Mouse (Mus musculus): Measurements from ENCODE around the gene Taf5l. TPM values are rescaled to one million over a fixed set of nuclear protein-coding genes. Genes with fewer than 3 reads are reported as not detected.

Gene Taf5l
- polyA plus RNA-seq, 1 experiment from 2014 or later, result 21.5 TPM

GRCm38 (mm10) chr8:124007829-124008228 lies 13.4 kb downstream of the Taf5l start:
- H3K27ac ChIP-seq (replicated peaks), result no peak overlapping the region
- H3K9ac ChIP-seq (replicated peaks), result no peak overlapping the region
- H3K4me2 ChIP-seq, result no peak overlapping the region
- no peaks in the 10 kb centered on the region for H3K4me1 ChIP-seq
- peaks cover 69% of the 10 kb centered on the region for H3K36me3 ChIP-seq
- H3K27me3 ChIP-seq (replicated peaks), result no peaks in the 10 kb centered on the region
- no peak overlapping the region for H3K4me3 ChIP-seq (replicated peaks)
- no peaks in the 10 kb centered on the region for H3K9me3 ChIP-seq (replicated peaks)
- WGBS, result 62% methylated on average over 6 of the region's 6 CpGs
- no peak for ATAC-seq (ENCODE audit: low FRiP score)

GRCm38 (mm10) chr8:124002546-124003108 lies 18.6 kb downstream of the Taf5l start:
- H3K9ac ChIP-seq (replicated peaks), result no peak overlapping the region
- no peak overlapping the region for H3K27ac ChIP-seq (replicated peaks)
- 95% methylated on average over 10 of the region's 10 CpGs for WGBS
- no peak for ATAC-seq (ENCODE audit: low FRiP score)
- no peaks in the 10 kb centered on the region for H3K4me1 ChIP-seq
- H3K4me3 ChIP-seq (replicated peaks), result no peak overlapping the region
- no peaks in the 10 kb centered on the region for H3K27me3 ChIP-seq (replicated peaks)
- H3K9me3 ChIP-seq (replicated peaks), result no peaks in the 10 kb centered on the region
- H3K36me3 ChIP-seq, result peaks cover 76% of the 10 kb centered on the region
- no peak overlapping the region for H3K4me2 ChIP-seq

GRCm38 (mm10) chr8:123999568-123999967 lies 21.6 kb downstream of the Taf5l start:
- H3K4me3 ChIP-seq (replicated peaks), result no peak overlapping the region
- no peaks in the 10 kb centered on the region for H3K4me1 ChIP-seq
- H3K4me2 ChIP-seq, result no peak overlapping the region
- ATAC-seq (ENCODE audit: low FRiP score), result no peak
- WGBS, result 68% methylated on average over 2 of the region's 2 CpGs
- H3K27ac ChIP-seq (replicated peaks), result no peak overlapping the region
- H3K36me3 ChIP-seq, result peaks cover 60% of the 10 kb centered on the region
- no peaks in the 10 kb centered on the region for H3K9me3 ChIP-seq (replicated peaks)
- H3K27me3 ChIP-seq (replicated peaks), result no peaks in the 10 kb centered on the region
- no peak overlapping the region for H3K9ac ChIP-seq (replicated peaks)

- Histone ChIP-seq H3K36me3 (peaks cover 29% of the 10 kb centered on the region), H3K27ac (replicated peaks) (no peak overlapping the region), H3K9me3 (replicated peaks) (no peaks in the 10 kb centered on the region), H3K4me2 (no peak overlapping the region), H3K27me3 (replicated peaks) (no peaks in the 10 kb centered on the region), H3K9ac (replicated peaks) (no peak overlapping the region), H3K4me3 (replicated peaks) (no peak overlapping the region), H3K4me1 (no peaks in the 10 kb centered on the region)
- WGBS, result 92% methylated on average over 3 of the region's 3 CpGs
- no peak for ATAC-seq (ENCODE audit: low FRiP score)
Observed at GRCm38 (mm10) chr8:123993997-123994396, 27.2 kb downstream of the Taf5l start.

GRCm38 (mm10) chr8:123993597-123993996 lies 27.6 kb downstream of the Taf5l start:
- 92% methylated on average over 5 of the region's 5 CpGs for WGBS

GRCm38 (mm10) chr8:123992587-123992986 lies 28.6 kb downstream of the Taf5l start:
- H3K4me3 ChIP-seq (replicated peaks), result no peak overlapping the region
- H3K27me3 ChIP-seq (replicated peaks), result no peaks in the 10 kb centered on the region
- ATAC-seq (ENCODE audit: low FRiP score), result no peak
- H3K9ac ChIP-seq (replicated peaks), result no peak overlapping the region
- no peak overlapping the region for H3K27ac ChIP-seq (replicated peaks)
- H3K9me3 ChIP-seq (replicated peaks), result no peaks in the 10 kb centered on the region
- H3K36me3 ChIP-seq, result peaks cover 19% of the 10 kb centered on the region
- 88% methylated on average over 8 of the region's 8 CpGs for WGBS
- H3K4me1 ChIP-seq, result no peaks in the 10 kb centered on the region
- H3K4me2 ChIP-seq, result no peak overlapping the region

More at GRCm38 (mm10) chr8:123993597-123993996, 27.6 kb downstream of the Taf5l start:
- no peak overlapping the region for H3K9ac ChIP-seq (replicated peaks)
- H3K4me3 ChIP-seq (replicated peaks), result no peak overlapping the region
- no peak for ATAC-seq (ENCODE audit: low FRiP score)
- no peak overlapping the region for H3K27ac ChIP-seq (replicated peaks)
- H3K4me2 ChIP-seq, result no peak overlapping the region
- peaks cover 26% of the 10 kb centered on the region for H3K36me3 ChIP-seq
- no peaks in the 10 kb centered on the region for H3K4me1 ChIP-seq
- no peaks in the 10 kb centered on the region for H3K27me3 ChIP-seq (replicated peaks)
- H3K9me3 ChIP-seq (replicated peaks), result no peaks in the 10 kb centered on the region

GRCm38 (mm10) chr8:123990277-123991049 lies 30.7 kb downstream of the Taf5l start:
- 91% methylated on average over 13 of the region's 13 CpGs for WGBS
- no peak overlapping the region for H3K9ac ChIP-seq (replicated peaks)
- no peak overlapping the region for H3K4me3 ChIP-seq (replicated peaks)
- 0 out of 2 replicates have a peak, but pooled peaks cover 5% of the 10 kb centered on the region for H3K36me3 ChIP-seq
- no peaks in the 10 kb centered on the region for H3K9me3 ChIP-seq (replicated peaks)
- no peak for ATAC-seq (ENCODE audit: low FRiP score)
- no peaks in the 10 kb centered on the region for H3K27me3 ChIP-seq (replicated peaks)
- H3K27ac ChIP-seq (replicated peaks), result no peak overlapping the region
- no peaks in the 10 kb centered on the region for H3K4me1 ChIP-seq
- H3K4me2 ChIP-seq, result no peak overlapping the region

GRCm38 (mm10) chr8:123989128-123989527 lies 32.1 kb downstream of the Taf5l start:
- no peak for ATAC-seq (ENCODE audit: low FRiP score)
- no peak overlapping the region for H3K27ac ChIP-seq (replicated peaks)
- WGBS, result 79% methylated on average over 7 of the region's 7 CpGs

GRCm38 (mm10) chr8:123988605-123989038 lies 32.6 kb downstream of the Taf5l start:
- H3K4me1 ChIP-seq, result peaks cover under 1% of the 10 kb centered on the region
- H3K27me3 ChIP-seq (replicated peaks), result no peaks in the 10 kb centered on the region
- H3K9ac ChIP-seq (replicated peaks), result no peak overlapping the region
- H3K4me2 ChIP-seq, result no peak overlapping the region
- H3K27ac ChIP-seq (replicated peaks), result no peak overlapping the region
- no peaks in the 10 kb centered on the region for H3K9me3 ChIP-seq (replicated peaks)
- H3K4me3 ChIP-seq (replicated peaks), result no peak overlapping the region
- no peak for ATAC-seq (ENCODE audit: low FRiP score)
- WGBS, result 82% methylated on average over 6 of the region's 6 CpGs
- H3K36me3 ChIP-seq, result no peaks in the 10 kb centered on the region

More at GRCm38 (mm10) chr8:123989128-123989527, 32.1 kb downstream of the Taf5l start:
- no peak overlapping the region for H3K4me3 ChIP-seq (replicated peaks)
- H3K9ac ChIP-seq (replicated peaks), result no peak overlapping the region
- H3K4me2 ChIP-seq, result no peak overlapping the region
- H3K27me3 ChIP-seq (replicated peaks), result no peaks in the 10 kb centered on the region
- no peaks in the 10 kb centered on the region for H3K4me1 ChIP-seq
- H3K9me3 ChIP-seq (replicated peaks), result no peaks in the 10 kb centered on the region
- 0 out of 2 replicates have a peak, but pooled peaks cover 5% of the 10 kb centered on the region for H3K36me3 ChIP-seq

- H3K4me1 ChIP-seq, result peaks cover 27% of the 10 kb centered on the region
- H3K27ac ChIP-seq (replicated peaks), result peak within 1 kb of the TSS; percentile 80
- peak within 1 kb of the TSS; percentile 85 for H3K9ac ChIP-seq (replicated peaks)
- H3K27me3 ChIP-seq (replicated peaks), result no peaks in the 10 kb centered on the region
- H3K36me3 ChIP-seq, result no peaks in the 10 kb centered on the region
- peak within 1 kb of the TSS; percentile 84 for H3K4me3 ChIP-seq (replicated peaks)
- under 1% methylated on average over 49 of the region's 56 CpGs for whole genome bisulfite sequencing
- H3K9me3 ChIP-seq (replicated peaks), result no peaks in the 10 kb centered on the region
- H3K4me2 ChIP-seq, result peak within 1 kb of the TSS; percentile 91
- peak; percentile 88 for ATAC-seq (ENCODE audit: low FRiP score)
Observed at GRCm38 (mm10) chr8:123982826-123983400, 38.3 kb downstream of the Taf5l start, which contains the start of gene Abcb10. Abcb10 (minus strand) TSS chr8:123983122.

- WGBS, result under 1% methylated on average over 37 of the region's 48 CpGs
- H3K36me3 ChIP-seq, result no peaks in the 10 kb centered on the region
- no peaks in the 10 kb centered on the region for H3K27me3 ChIP-seq (replicated peaks)
- peak overlapping the region; percentile 91 for H3K4me2 ChIP-seq
- peak overlapping the region; percentile 80 for H3K27ac ChIP-seq (replicated peaks)
- H3K4me1 ChIP-seq, result peaks cover 27% of the 10 kb centered on the region
- ATAC-seq (ENCODE audit: low FRiP score), result peak; percentile 51
- H3K9me3 ChIP-seq (replicated peaks), result no peaks in the 10 kb centered on the region
- peak overlapping the region; percentile 84 for H3K4me3 ChIP-seq (replicated peaks)
- H3K9ac ChIP-seq (replicated peaks), result peak overlapping the region; percentile 85
Observed at GRCm38 (mm10) chr8:123982291-123982793, 38.9 kb downstream of the Taf5l start.

Data from neural tube, embryonic 15.5 days (tissue).